Mouse (Mus musculus) lung, postnatal 0 days (tissue): ENCODE measurements around the gene Ifih1. TPM values are rescaled to one million over a fixed set of nuclear protein-coding genes. Genes with fewer than 3 reads are reported as not detected.

ENCODE experiments used
- ATAC-seq: fragments of 200-750 bp; cut with Nextera tagmentation; 2 replicates; pipeline ENCODE4 v1.8.0; 2017; ENCODE audit warnings: moderate library complexity
- DNase-seq: peaks from one replicate; pipeline ENCODE4 v3.0.0-alpha.2; 2016; ENCODE audit warnings: low spot score
- H3K27ac ChIP-seq: fragments of 300-500 bp; sonication (generic); 2 replicates; pipeline ENCODE4 v1.5.1; 2014; ENCODE audit warnings: antibody characterized with exemption, mild to moderate bottlenecking, low read length, mixed read lengths
- H3K27me3 ChIP-seq: fragments of 300-500 bp; sonication (generic); replicated peaks from 2 replicates; pipeline ENCODE4 v1.6.1; 2014; ENCODE audit warnings: low read length, mixed read lengths; ENCODE audit not compliant: insufficient read depth
- H3K36me3 ChIP-seq: fragments of 300-500 bp; sonication (generic); 2 replicates; pipeline ENCODE4 v1.6.1; 2014; ENCODE audit warnings: low read length, mixed read lengths; ENCODE audit not compliant: insufficient read depth
- H3K4me1 ChIP-seq: fragments of 300-500 bp; sonication (generic); 2 replicates; pipeline ENCODE4 v1.6.1; 2014; ENCODE audit warnings: antibody characterized with exemption, low read depth, low read length, mixed read lengths; ENCODE audit not compliant: insufficient read depth
- H3K4me2 ChIP-seq: fragments of 300-500 bp; sonication (generic); replicated peaks from 2 replicates; pipeline ENCODE4 v1.6.1; 2014; ENCODE audit warnings: low read depth, mild to moderate bottlenecking, low read length, moderate library complexity, mixed read lengths
- H3K4me3 ChIP-seq: fragments of 300-500 bp; sonication (generic); 2 replicates; pipeline ENCODE4 v1.5.1; 2014; ENCODE audit warnings: low read depth, low read length
- H3K9ac ChIP-seq: fragments of 300-500 bp; sonication (generic); replicated peaks from 2 replicates; pipeline ENCODE4 v1.6.1; 2014; ENCODE audit warnings: low read depth, mild to moderate bottlenecking
- H3K9me3 ChIP-seq: fragments of 300-500 bp; sonication (generic); 2 replicates; pipeline ENCODE4 v1.6.1; 2016; ENCODE audit warnings: low read length, mixed read lengths
- CTCF ChIP-seq: IDR thresholded peaks from 2 replicates; pipeline ENCODE4 v1.5.1; 2016; ENCODE audit warnings: antibody characterized with exemption, mild to moderate bottlenecking
- EP300 ChIP-seq: IDR thresholded peaks from 2 replicates; pipeline ENCODE4 v1.6.1; 2016; ENCODE audit warnings: antibody characterized with exemption, mild to moderate bottlenecking, control low read depth
- WGBS: fragments of 180-500 bp; shearing (Covaris S2); extraction: QIAGEN DNeasy Blood & Tissue Kit; methylation state at CpG from one replicate; pipeline ENCODE4 v1.1.7; 2014; 5-methylcytosine and 5-hydroxymethylcytosine counted together
- polyA plus RNA-seq: library from polyadenylated mRNA; unstranded; fragments of >200 nt; fragmentation: Nextera tagmentation; extraction: Ambion mirVana; gene quantifications from 2 replicates; pipeline ENCODE4 v1.2.1, GENCODE M21; 2015

Gene Ifih1
- polyA plus RNA-seq, 1 experiment from 2014 or later = 7.5 TPM

DNA sequence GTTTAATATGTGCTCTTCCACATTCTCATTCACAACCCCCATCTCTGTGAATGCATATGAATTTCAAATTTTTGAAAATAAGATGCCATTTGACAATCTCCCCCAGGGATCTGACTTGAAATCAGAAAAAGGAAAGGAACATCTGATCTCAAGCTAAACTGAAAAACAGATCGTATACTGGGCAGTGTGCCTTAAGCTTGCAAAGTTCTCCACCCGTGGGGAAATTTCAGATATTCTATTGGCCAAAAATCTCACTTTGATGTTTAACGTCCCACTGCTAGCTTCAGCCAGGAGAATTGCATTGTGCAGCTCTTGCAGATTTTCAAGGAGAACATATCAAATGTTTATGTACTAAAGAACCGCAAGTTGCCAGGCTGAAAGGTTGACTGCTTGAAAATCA, 96.9 kb downstream of the Ifih1 start:
- Histone ChIP-seq H3K4me3 (no peak overlapping the region), H3K9ac (no peak overlapping the region), H3K9me3 (no peaks in the 10 kb centered on the region), H3K27me3 (no peaks in the 10 kb centered on the region), H3K36me3 (no peaks in the 10 kb centered on the region), H3K4me1 (no peaks in the 10 kb centered on the region), H3K27ac (no peak overlapping the region), H3K4me2 (no peak overlapping the region)
- DNase-seq (no peak), ATAC-seq (no peak)
- no peak for TF ChIP-seq CTCF
- TF ChIP-seq EP300 = no peak
- WGBS = 64% methylated on average over 4 of the region's 4 CpGs

DNA sequence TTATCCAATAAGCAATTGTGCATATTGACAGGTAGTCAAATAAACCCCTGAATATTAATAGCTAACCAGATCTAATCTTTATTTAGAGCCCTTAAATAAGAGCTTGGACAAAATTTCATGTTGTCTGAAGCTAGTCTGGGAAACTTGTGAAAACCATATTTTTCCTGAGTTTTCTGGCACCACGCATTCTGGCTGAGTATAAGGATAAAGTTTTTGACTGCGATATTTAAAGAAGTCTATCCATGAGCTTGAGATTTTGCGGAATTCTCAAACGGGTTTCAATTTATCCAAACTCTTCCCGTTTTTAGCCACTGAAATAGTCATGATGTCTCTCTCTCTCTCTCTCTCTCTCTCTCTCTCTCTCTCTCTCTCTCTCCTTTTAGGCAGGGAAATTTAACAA, 98.0 kb downstream of the Ifih1 start:
- no peak for TF ChIP-seq CTCF
- TF ChIP-seq EP300 = no peak
- Histone ChIP-seq H3K4me3 (no peak overlapping the region), H3K36me3 (no peaks in the 10 kb centered on the region), H3K9me3 (no peaks in the 10 kb centered on the region), H3K27me3 (no peaks in the 10 kb centered on the region), H3K4me1 (no peaks in the 10 kb centered on the region), H3K4me2 (no peak overlapping the region), H3K27ac (no peak overlapping the region), H3K9ac (no peak overlapping the region)
- no peak for DNase-seq
- ATAC-seq = no peak
- WGBS = 83% methylated on average over 5 of the region's 5 CpGs

Other genes with a start within 250 kb of the Ifih1 start
- gene Dpp4, start 234.0 kb downstream of the Ifih1 start, polyA plus RNA-seq = 41.8 and 44.1 TPM in 2 replicates
- gene Gcg, start 162.6 kb downstream of the Ifih1 start, polyA plus RNA-seq = not detected in 2 replicates
- gene Fap, start 72.2 kb downstream of the Ifih1 start, polyA plus RNA-seq = 0.90 and 1.1 TPM in 2 replicates
- 4.9 and 5.9 TPM in 2 replicates for gene Gca, start 18.0 kb upstream of the Ifih1 start, polyA plus RNA-seq